Mouse (Mus musculus) gastrocnemius, adult 2 months (tissue): ENCODE data around the gene Ebf3. TPM values are rescaled to one million over a fixed set of nuclear protein-coding genes. Genes with fewer than 3 reads are reported as not detected.

Experiments
- DNase-seq: peaks from one replicate; pipeline ENCODE4 v3.0.0; 2022
- H3K27ac ChIP-seq: fragments of 200-600 bp; 2 replicates; pipeline ENCODE4 v1.8.1; 2022; ENCODE audit warnings: mild to moderate bottlenecking
- H3K4me3 ChIP-seq: fragments of 200-600 bp; 2 replicates; pipeline ENCODE4 v1.8.1; 2022; ENCODE audit warnings: mild to moderate bottlenecking, moderate library complexity
- CTCF ChIP-seq: fragments of 200-600 bp; IDR thresholded peaks from 2 replicates; pipeline ENCODE4 v1.8.1; 2022; ENCODE audit warnings: antibody characterized with exemption, mild to moderate bottlenecking, moderate library complexity
- intact Hi-C: fragments of 180-260 bp; cut with DNase I; formaldehyde crosslinking; loops from one replicate; pipeline ENCODE4 v1.15.1; 2025
- total RNA-seq, 2 experiments: library from RNA; stranded (reverse); gene quantifications; 2 replicates each; pipeline ENCODE4 v1.2.3; 2021

The Ebf3 gene
- total RNA-seq, 2 experiments from 2014 or later = 7.2 to 7.7 TPM

DNA sequence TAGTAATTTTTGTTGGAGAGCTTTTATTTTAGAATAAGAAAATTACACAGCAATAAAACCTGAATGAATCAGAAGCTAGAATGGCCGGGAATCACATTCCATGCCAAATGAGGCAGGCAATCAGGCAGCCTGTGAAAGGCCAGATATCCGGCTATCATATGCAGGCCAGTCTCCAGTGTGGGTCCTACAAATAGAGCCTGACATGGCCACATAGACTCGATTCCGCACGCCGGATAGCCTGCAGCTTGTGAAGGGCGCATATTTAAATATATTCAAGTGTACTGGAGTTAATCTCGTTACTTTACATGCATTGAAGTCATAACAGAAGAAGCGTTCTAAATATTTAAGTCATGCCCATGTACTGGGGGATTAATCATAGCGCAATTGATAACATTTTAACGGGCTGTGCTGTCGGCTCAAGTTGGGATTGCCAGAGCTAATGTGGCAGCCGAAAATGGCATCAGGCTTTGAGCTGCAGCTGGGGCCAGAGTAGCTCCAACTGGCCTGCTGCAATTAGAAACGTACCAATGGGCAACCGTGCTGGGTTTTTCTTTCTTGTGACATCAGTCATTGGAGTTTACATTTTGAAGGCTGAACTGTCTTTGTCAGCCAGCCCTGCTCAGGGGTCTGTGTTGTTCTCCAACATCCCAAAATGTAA lies 104.4 kb downstream of the Ebf3 start:
- no peak for DNase-seq
- TF ChIP-seq CTCF = no peak
- intact Hi-C loops = no loop called here
- H3K4me3 ChIP-seq = peak overlapping the region; percentile 4
- H3K27ac ChIP-seq = peak overlapping the region; percentile 25; the same call in 1 of the 2 replicates

- Histone ChIP-seq H3K27ac (no peak overlapping the region), H3K4me3 (no peak overlapping the region)
- TF ChIP-seq CTCF = no peak
- no peak for DNase-seq
- intact Hi-C loops = no loop called here
Observed at GRCm38 (mm10) chr7:137208556-137208955, 105.7 kb downstream of the Ebf3 start.

- Histone ChIP-seq H3K27ac (no peak overlapping the region), H3K4me3 (no peak overlapping the region)
- TF ChIP-seq CTCF = no peak
- intact Hi-C loops = no loop called here
- no peak for DNase-seq
Observed at GRCm38 (mm10) chr7:137206770-137207285, 107.4 kb downstream of the Ebf3 start.

GRCm38 (mm10) chr7:137199533-137199932 lies 114.7 kb downstream of the Ebf3 start:
- intact Hi-C loops = no loop called here

GRCm38 (mm10) chr7:137198921-137199320 lies 115.3 kb downstream of the Ebf3 start:
- Histone ChIP-seq H3K4me3 (no peak overlapping the region), H3K27ac (no peak overlapping the region)
- intact Hi-C loops = no loop called here
- TF ChIP-seq CTCF = no peak
- DNase-seq = no peak

More at GRCm38 (mm10) chr7:137199533-137199932, 114.7 kb downstream of the Ebf3 start:
- no peak for DNase-seq
- TF ChIP-seq CTCF = no peak
- Histone ChIP-seq H3K27ac (no peak overlapping the region), H3K4me3 (no peak overlapping the region)

- no peak for TF ChIP-seq CTCF
- no peak for DNase-seq
- intact Hi-C loops = no loop called here
- Histone ChIP-seq H3K27ac (no peak overlapping the region), H3K4me3 (no peak overlapping the region)
Observed at GRCm38 (mm10) chr7:137197118-137198030, 116.9 kb downstream of the Ebf3 start.

GRCm38 (mm10) chr7:137196536-137196935 lies 117.7 kb downstream of the Ebf3 start:
- DNase-seq = no peak
- intact Hi-C loops = no loop called here
- TF ChIP-seq CTCF = no peak
- Histone ChIP-seq H3K4me3 (no peak overlapping the region), H3K27ac (no peak overlapping the region)

DNA sequence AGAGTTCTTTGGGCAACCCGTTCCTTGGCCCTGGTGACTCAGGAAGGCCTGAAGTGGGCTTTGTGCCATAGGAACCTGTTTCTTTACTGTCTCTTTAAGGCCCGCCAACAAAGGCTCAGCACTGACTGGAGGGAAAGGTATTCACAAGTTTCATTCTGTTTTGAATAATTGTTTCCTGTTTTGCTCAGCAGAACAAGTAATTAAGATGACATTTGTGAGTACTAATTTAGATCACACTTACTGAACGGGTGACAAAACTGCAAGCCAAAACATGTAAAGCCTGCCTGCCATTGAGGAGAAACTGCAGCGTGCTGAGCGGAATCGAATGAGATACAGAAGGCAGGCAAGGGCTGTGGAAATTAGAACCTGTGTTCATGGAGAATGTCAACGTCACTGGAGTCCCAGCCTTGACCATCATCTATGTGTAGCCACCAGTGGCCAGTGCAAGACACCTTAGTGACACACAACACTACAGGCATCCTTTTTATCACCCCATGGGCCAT lies 121.4 kb downstream of the Ebf3 start:
- intact Hi-C loops = no loop called here
- no peak for DNase-seq
- Histone ChIP-seq H3K27ac (no peak overlapping the region), H3K4me3 (no peak overlapping the region)
- TF ChIP-seq CTCF = no peak

DNA sequence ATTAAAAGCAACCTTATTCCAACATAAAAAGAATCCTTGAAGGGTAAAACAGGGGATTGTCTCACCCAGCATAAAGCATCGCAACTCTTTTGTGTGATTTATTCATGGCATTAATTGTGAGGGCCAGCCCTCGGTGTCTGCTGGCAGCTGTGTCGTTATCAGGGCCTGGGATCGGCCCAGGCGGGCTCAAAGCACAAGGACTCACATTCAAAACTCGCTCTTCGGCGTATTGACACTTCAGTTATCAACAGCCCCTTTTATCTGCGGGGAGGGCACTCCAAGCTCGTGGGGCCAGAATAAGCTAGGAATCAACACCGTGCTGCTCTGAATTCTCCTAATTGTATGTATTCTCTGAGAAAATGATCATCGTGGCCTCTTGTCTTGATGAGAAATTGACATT lies 122.4 kb downstream of the Ebf3 start:
- Histone ChIP-seq H3K27ac (no peak overlapping the region), H3K4me3 (no peak overlapping the region)
- no peak for TF ChIP-seq CTCF
- intact Hi-C loops = no loop called here
- no peak for DNase-seq

DNA sequence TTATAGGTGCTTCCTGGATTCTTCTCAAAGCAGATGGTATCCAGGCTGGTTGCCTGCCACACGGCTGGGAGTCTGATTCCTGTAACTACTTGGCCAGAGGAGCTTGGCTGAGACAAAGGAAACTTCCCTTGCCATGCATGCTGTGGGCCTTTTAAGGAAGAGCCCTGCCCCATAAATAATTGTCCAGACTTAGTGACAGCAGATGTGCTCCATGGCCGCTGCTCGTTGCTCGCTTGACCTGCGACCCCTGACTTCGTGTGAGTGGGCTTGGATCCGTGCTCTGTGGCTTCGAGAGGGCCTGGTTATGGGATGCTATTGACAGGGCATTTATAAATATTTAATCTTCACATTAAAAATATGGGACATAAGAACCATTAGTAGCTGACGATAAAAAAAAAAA lies 142.0 kb downstream of the Ebf3 start:
- intact Hi-C loops = no loop called here
- no peak for DNase-seq
- Histone ChIP-seq H3K4me3 (no peak overlapping the region), H3K27ac (no peak overlapping the region)
- no peak for TF ChIP-seq CTCF

- H3K4me3 ChIP-seq = no peak overlapping the region
- H3K27ac ChIP-seq = no peak overlapping the region
- intact Hi-C loops = no loop called here
- TF ChIP-seq CTCF = no peak
- DNase-seq = no peak
Observed at GRCm38 (mm10) chr7:137159086-137159485, 155.2 kb downstream of the Ebf3 start.

GRCm38 (mm10) chr7:137154623-137155022 lies 159.6 kb downstream of the Ebf3 start:
- Histone ChIP-seq H3K27ac (no peak overlapping the region), H3K4me3 (no peak overlapping the region)
- no peak for DNase-seq
- TF ChIP-seq CTCF = no peak
- intact Hi-C loops = no loop called here

- intact Hi-C loops = no loop called here
- no peak for DNase-seq
- no peak for TF ChIP-seq CTCF
- Histone ChIP-seq H3K27ac (no peak overlapping the region), H3K4me3 (no peak overlapping the region)
Observed at GRCm38 (mm10) chr7:137151854-137152253, 162.4 kb downstream of the Ebf3 start.
